8 mouse cellular contexts compared by ENCODE assay signal in the genomic region with DNA sequence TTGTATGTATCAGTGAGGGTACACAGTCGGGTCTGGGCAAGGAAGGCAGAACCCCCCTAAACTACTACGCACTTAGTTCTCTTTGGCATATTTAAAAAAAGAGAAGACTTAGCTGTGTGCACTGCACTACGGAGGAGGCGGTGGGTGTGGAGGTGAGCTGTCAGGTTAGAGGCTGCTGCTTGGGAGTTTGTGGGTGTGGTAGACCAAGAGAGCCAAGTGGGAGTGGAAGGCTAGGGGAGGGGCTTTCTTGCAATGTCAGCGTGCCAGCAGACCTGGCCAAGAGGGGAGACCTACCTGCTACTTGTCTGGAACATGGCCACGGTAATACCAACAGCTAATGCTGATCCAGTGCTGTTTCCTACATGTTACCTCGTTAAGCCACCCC. TPM values are rescaled to one million over a fixed set of nuclear protein-coding genes. Genes with fewer than 3 reads are reported as not detected.
DNase-seq lines count a peak whose midpoint lies in the region; ATAC-seq lines count a peak whose summit lies in the region.

No protein-coding gene starts in this region.

- H3K4me1 ChIP-seq in heart, embryonic 10.5 days, result peaks cover 18% of the 10 kb centered on the region
- peaks cover 22% of the 10 kb centered on the region for H3K4me1 ChIP-seq in forebrain, embryonic 10.5 days
- H3K4me1 ChIP-seq in kidney, embryonic 14.5 days (ENCODE audit: control insufficient read depth, insufficient read depth, low read length), result 0 out of 2 replicates have a peak, but pooled peaks cover 3% of the 10 kb centered on the region
- 0 out of 2 replicates have a peak, but pooled peaks cover 5% of the 10 kb centered on the region for H3K4me1 ChIP-seq in midbrain, embryonic 11.5 days (ENCODE audit: control insufficient read depth, insufficient read depth, low read length)

- 34% methylated on average over 7 of the region's 7 CpGs for WGBS in heart, embryonic 10.5 days
- 33% methylated on average over 7 of the region's 7 CpGs for WGBS in forebrain, embryonic 10.5 days
- WGBS in kidney, embryonic 14.5 days, result 27% methylated on average over 7 of the region's 7 CpGs
- 35% methylated on average over 7 of the region's 7 CpGs for WGBS in midbrain, embryonic 11.5 days

- no peaks in the 10 kb centered on the region for H3K9me3 ChIP-seq in heart, embryonic 10.5 days
- H3K9me3 ChIP-seq in forebrain, embryonic 10.5 days, result no peaks in the 10 kb centered on the region
- H3K9me3 ChIP-seq in kidney, embryonic 14.5 days (ENCODE audit: control insufficient read depth, low read length), result no peaks in the 10 kb centered on the region
- H3K9me3 ChIP-seq in midbrain, embryonic 11.5 days (ENCODE audit: control insufficient read depth, low read length), result no peaks in the 10 kb centered on the region

- H3K36me3 ChIP-seq in heart, embryonic 10.5 days, result no peaks in the 10 kb centered on the region
- H3K36me3 ChIP-seq in forebrain, embryonic 10.5 days (replicated peaks), result no peaks in the 10 kb centered on the region
- H3K36me3 ChIP-seq in kidney, embryonic 14.5 days (ENCODE audit: control insufficient read depth, insufficient read depth, low read length), result no peaks in the 10 kb centered on the region
- H3K36me3 ChIP-seq in midbrain, embryonic 11.5 days (ENCODE audit: control insufficient read depth, insufficient read depth, low read length), result no peaks in the 10 kb centered on the region

- ATAC-seq in kidney, embryonic 14.5 days (ENCODE audit: low FRiP score, low TSS enrichment), result 0 out of 2 replicates have a peak, but pooled peaks have one; percentile 28
- ATAC-seq in midbrain, embryonic 11.5 days (ENCODE audit: low FRiP score), result peak; percentile 31; the same call in 1 of the 2 replicates

- H3K27me3 ChIP-seq in heart, embryonic 10.5 days (ENCODE audit: insufficient read depth, poor library complexity, severe bottlenecking), result peaks cover 48% of the 10 kb centered on the region
- H3K27me3 ChIP-seq in forebrain, embryonic 10.5 days (ENCODE audit: poor library complexity, severe bottlenecking), result peaks cover 50% of the 10 kb centered on the region
- H3K27me3 ChIP-seq in kidney, embryonic 14.5 days (ENCODE audit: control insufficient read depth, insufficient read depth, low read length), result peaks cover 20% of the 10 kb centered on the region
- H3K27me3 ChIP-seq in midbrain, embryonic 11.5 days (ENCODE audit: control insufficient read depth, insufficient read depth, low read length), result peaks cover 11% of the 10 kb centered on the region

- no peak overlapping the region for H3K27ac ChIP-seq in heart, embryonic 10.5 days
- peak overlapping the region; percentile 82; the same call in 1 of the 2 replicates for H3K27ac ChIP-seq in forebrain, embryonic 10.5 days
- no peak overlapping the region for H3K27ac ChIP-seq in kidney, embryonic 14.5 days (ENCODE audit: low read depth, low read length)
- no peak overlapping the region for H3K27ac ChIP-seq in midbrain, embryonic 11.5 days (ENCODE audit: low read depth, low read length)

- no peak overlapping the region; the same call in 1 of the 2 replicates for H3K9ac ChIP-seq in kidney, embryonic 14.5 days (ENCODE audit: low read depth, low read length)
- no peak overlapping the region for H3K9ac ChIP-seq in midbrain, embryonic 11.5 days (ENCODE audit: low read length)

- no peak for DNase-seq in heart, embryonic 10.5 days (ENCODE audit: low spot score)
- DNase-seq in heart, adult 8-10 months (ENCODE audit: low spot score), result no peak
- no peak for DNase-seq in forebrain, embryonic 10.5 days (ENCODE audit: extremely low spot score, low spot score)
- peak; percentile 86 for DNase-seq in midbrain, embryonic 11.5 days (ENCODE audit: low spot score, missing footprints)
- peak; percentile 71 for DNase-seq in thymus, postnatal 4 days
- DNase-seq in embryo, embryonic 10 days (ENCODE audit: low spot score), result no peak
- no peak for DNase-seq in adrenal gland, postnatal 36 days

- peak overlapping the region; percentile 71 for H3K4me3 ChIP-seq in heart, embryonic 10.5 days
- peak overlapping the region; percentile 74 for H3K4me3 ChIP-seq in forebrain, embryonic 10.5 days
- peak overlapping the region; percentile 53; the same call in 1 of the 2 replicates for H3K4me3 ChIP-seq in kidney, embryonic 14.5 days (ENCODE audit: low read length)
- no peak overlapping the region for H3K4me3 ChIP-seq in midbrain, embryonic 11.5 days (ENCODE audit: low read depth, low read length)

- H3K4me2 ChIP-seq in kidney, embryonic 14.5 days (replicated peaks; ENCODE audit: low read depth, low read length), result peak overlapping the region; percentile 94
- peak overlapping the region; percentile 96 for H3K4me2 ChIP-seq in midbrain, embryonic 11.5 days

RNA-seq across cellular contexts. Expression of a gene that starts 0.4 kb away (rescaled TPM):
- 0.25 and 0.46 TPM in 2 replicates for polyA plus RNA-seq in heart, embryonic 10.5 days (2016; fragmentation: Nextera tagmentation; extraction: Ambion mirVana)
- under 1 TPM; 0.19 to 0.53 (median 0.42) TPM for total RNA-seq in heart, adult 8-10 months (2022)
- 3.6 and 4.8 TPM in 2 replicates for polyA plus RNA-seq in forebrain, embryonic 10.5 days (2016; fragmentation: Nextera tagmentation; extraction: Ambion mirVana)
- polyA plus RNA-seq in kidney, embryonic 14.5 days (2014; fragmentation: Nextera tagmentation; extraction: Ambion mirVana), result 0.11 and 0.38 TPM in 2 replicates
- 1.0 and 1.2 TPM in 2 replicates for polyA plus RNA-seq in midbrain, embryonic 11.5 days (2014; fragmentation: Nextera tagmentation; extraction: Ambion mirVana)
- total RNA-seq in adrenal gland, postnatal 36 days (2021), result under 1 TPM; 0.46 TPM

Comparison
In these comparisons a context has a peak if more than half of its experiments do, and no peak if none do; other contexts are left out.
1. DNase-seq: peak in midbrain, embryonic 11.5 days (single experiment) and thymus, postnatal 4 days (single experiment); none in heart, embryonic 10.5 days (single experiment), heart, adult 8-10 months (single experiment), forebrain, embryonic 10.5 days (single experiment), embryo, embryonic 10 days (single experiment) and adrenal gland, postnatal 36 days (0 of 2).